Mouse (Mus musculus) intestine, embryonic 14.5 days (tissue): ENCODE measurements at regions not wholly inside any gene's neighbourhood (a gene's known extent, or its start where the extent isn't known, plus 50 kb on each side); places are given as distances from the start of the nearest gene placed in this dataset.

Experiments used
- ATAC-seq: fragments of 200-750 bp; cut with Nextera tagmentation; replicated peaks from 2 replicates; pipeline ENCODE4 v1.8.0; 2017; ENCODE audit warnings: low read depth, moderate number of reproducible peaks, moderate TSS enrichment, moderate library complexity; ENCODE audit not compliant: low FRiP score, low TSS enrichment
- DNase-seq: peaks from one replicate; pipeline ENCODE4 v3.0.0-alpha.2; 2018; ENCODE audit warnings: low spot score
- H3K27ac ChIP-seq: fragments of 300-500 bp; sonication (generic); 2 replicates; pipeline ENCODE4 v1.5.1; 2014; ENCODE audit warnings: low read depth, mild to moderate bottlenecking, control low read depth
- H3K27me3 ChIP-seq: fragments of 300-500 bp; sonication (generic); replicated peaks from 2 replicates; pipeline ENCODE4 v1.6.1; 2014; ENCODE audit warnings: low read length, control low read depth; ENCODE audit not compliant: control insufficient read depth, insufficient read depth
- H3K36me3 ChIP-seq: fragments of 300-500 bp; sonication (generic); 2 replicates; pipeline ENCODE4 v1.6.1; 2014; ENCODE audit warnings: low read length, control low read depth; ENCODE audit not compliant: control insufficient read depth, insufficient read depth
- H3K4me1 ChIP-seq: fragments of 300-500 bp; sonication (generic); replicated peaks from 2 replicates; pipeline ENCODE4 v1.6.1; 2014; ENCODE audit warnings: low read length, control low read depth, mixed read lengths; ENCODE audit not compliant: control insufficient read depth, insufficient read depth
- H3K4me2 ChIP-seq: fragments of 300-500 bp; sonication (generic); 2 replicates; pipeline ENCODE4 v1.6.1; 2014; ENCODE audit warnings: low read length
- H3K4me3 ChIP-seq: fragments of 300-500 bp; sonication (generic); 2 replicates; pipeline ENCODE4 v1.5.1; 2014; ENCODE audit warnings: low read depth, low read length, control low read depth, mixed read lengths
- H3K9ac ChIP-seq: fragments of 300-500 bp; sonication (generic); 2 replicates; pipeline ENCODE4 v1.6.1; 2014; ENCODE audit warnings: mild to moderate bottlenecking, low read length
- H3K9me3 ChIP-seq: fragments of 300-500 bp; sonication (generic); 2 replicates; pipeline ENCODE4 v1.6.1; 2016; ENCODE audit warnings: low read length, control low read depth; ENCODE audit not compliant: control insufficient read depth
- WGBS: fragments of 180-500 bp; shearing (Covaris S2); extraction: QIAGEN DNeasy Blood & Tissue Kit; methylation state at CpG from one replicate; pipeline ENCODE4 v1.1.7; 2014; 5-methylcytosine and 5-hydroxymethylcytosine counted together

DNA sequence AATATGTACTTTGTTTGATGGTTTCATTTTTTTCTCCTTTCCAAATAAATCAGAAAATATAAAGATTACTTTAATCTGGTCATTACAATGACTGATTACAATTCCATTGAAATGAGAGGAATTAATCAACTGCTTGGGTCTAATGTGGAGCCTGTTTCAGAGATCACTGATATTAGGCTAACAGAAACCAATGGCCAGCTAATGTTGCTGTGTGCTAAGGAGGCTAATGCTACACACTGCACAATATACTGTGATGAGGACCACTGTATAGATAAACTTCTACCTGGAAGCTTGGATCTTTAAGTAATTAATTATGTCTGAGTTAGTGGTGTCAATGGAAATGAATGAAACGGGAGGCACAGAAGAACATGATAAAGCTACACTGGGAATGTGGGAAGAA lies 284.6 kb upstream of the Dab2 start:
- no peaks in the 10 kb centered on the region for H3K9me3 ChIP-seq
- H3K9ac ChIP-seq, result no peak overlapping the region
- ATAC-seq, result no peak
- H3K4me1 ChIP-seq, result no peaks in the 10 kb centered on the region
- H3K4me3 ChIP-seq, result no peak overlapping the region
- no peak overlapping the region for H3K4me2 ChIP-seq
- no peaks in the 10 kb centered on the region for H3K27me3 ChIP-seq
- no peaks in the 10 kb centered on the region for H3K36me3 ChIP-seq
- DNase-seq, result no peak
- H3K27ac ChIP-seq, result no peak overlapping the region
- 70% methylated on average over 1 of the region's 1 CpGs for WGBS

DNA sequence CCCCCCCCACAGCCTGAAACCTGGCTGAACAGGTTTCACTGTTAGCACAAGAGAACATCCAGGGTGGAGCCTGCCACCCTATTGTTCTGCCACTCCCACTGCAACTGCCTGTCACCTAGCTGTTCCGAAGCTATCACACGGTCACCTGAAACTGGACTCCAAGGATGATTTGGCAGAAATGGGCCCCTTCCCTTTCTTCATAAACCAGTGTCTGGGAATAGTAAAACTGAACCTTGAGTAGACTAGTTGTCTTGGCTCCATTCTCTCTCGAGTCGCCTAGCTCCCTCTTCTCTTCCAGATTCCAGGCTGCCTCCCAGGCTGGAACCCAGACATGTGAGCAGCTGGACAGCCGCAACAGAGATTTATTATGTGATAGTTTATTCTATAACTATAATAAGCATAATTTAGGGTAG lies 282.9 kb upstream of the Dab2 start:
- H3K4me3 ChIP-seq, result no peak overlapping the region
- H3K27me3 ChIP-seq, result no peaks in the 10 kb centered on the region
- H3K9ac ChIP-seq, result no peak overlapping the region
- H3K4me1 ChIP-seq, result no peaks in the 10 kb centered on the region
- H3K4me2 ChIP-seq, result no peak overlapping the region
- ATAC-seq (no peak), DNase-seq (peak; percentile 54)
- H3K36me3 ChIP-seq, result no peaks in the 10 kb centered on the region
- 62% methylated on average over 5 of the region's 5 CpGs for whole genome bisulfite sequencing
- H3K27ac ChIP-seq, result no peak overlapping the region
- no peaks in the 10 kb centered on the region for H3K9me3 ChIP-seq

DNA sequence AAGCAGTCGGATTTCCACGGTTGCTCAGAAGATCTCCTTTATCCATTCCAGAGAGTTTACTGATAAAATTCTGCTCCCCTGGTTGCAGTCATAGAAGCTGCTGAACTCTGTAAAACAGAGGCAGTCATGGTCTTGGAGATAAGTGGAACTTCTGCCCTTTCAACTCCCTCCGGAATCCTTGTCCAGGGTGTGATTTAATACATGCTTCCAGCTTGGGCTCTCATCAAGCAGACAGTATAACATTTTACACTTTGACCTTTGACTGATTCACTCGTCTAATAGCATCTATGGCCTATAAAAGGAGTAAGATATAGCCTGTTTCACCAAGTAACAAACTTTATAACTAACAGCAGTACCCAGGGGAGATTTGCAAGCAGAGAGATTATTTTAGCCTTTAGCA lies 274.0 kb upstream of the Dab2 start:
- DNase-seq, result no peak
- ATAC-seq, result no peak
- WGBS, result 36% methylated on average over 4 of the region's 4 CpGs
- no peaks in the 10 kb centered on the region for H3K4me1 ChIP-seq
- no peak overlapping the region for H3K4me3 ChIP-seq
- H3K4me2 ChIP-seq, result no peak overlapping the region
- no peaks in the 10 kb centered on the region for H3K36me3 ChIP-seq
- no peaks in the 10 kb centered on the region for H3K27me3 ChIP-seq
- no peak overlapping the region for H3K27ac ChIP-seq
- H3K9me3 ChIP-seq, result no peaks in the 10 kb centered on the region
- no peak overlapping the region for H3K9ac ChIP-seq

DNA sequence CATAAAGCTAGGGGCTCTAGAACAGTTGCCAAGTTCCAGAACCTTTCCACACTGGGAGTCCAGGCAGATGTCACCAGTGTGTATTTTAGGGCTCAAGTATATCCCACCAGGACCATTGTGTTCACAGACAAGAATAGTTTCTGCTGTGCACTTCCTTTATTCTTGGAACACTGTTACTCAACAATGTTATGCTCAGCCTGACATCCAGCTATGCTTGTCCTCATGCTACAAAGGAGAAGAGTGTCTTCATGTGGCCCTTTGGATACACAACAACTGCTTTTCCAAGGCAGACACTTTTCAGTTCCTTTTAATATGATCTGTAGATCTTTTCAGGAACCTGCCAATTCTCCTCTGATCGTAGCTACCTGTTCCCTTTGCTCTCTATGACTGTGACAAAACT lies 270.4 kb upstream of the Dab2 start:
- Histone ChIP-seq H3K4me2 (no peak overlapping the region), H3K4me1 (no peaks in the 10 kb centered on the region), H3K4me3 (no peak overlapping the region), H3K9me3 (no peaks in the 10 kb centered on the region), H3K27me3 (no peaks in the 10 kb centered on the region), H3K36me3 (no peaks in the 10 kb centered on the region), H3K27ac (no peak overlapping the region), H3K9ac (no peak overlapping the region)
- DNase-seq (no peak), ATAC-seq (no peak)
- WGBS, result 94% methylated on average over 1 of the region's 1 CpGs

DNA sequence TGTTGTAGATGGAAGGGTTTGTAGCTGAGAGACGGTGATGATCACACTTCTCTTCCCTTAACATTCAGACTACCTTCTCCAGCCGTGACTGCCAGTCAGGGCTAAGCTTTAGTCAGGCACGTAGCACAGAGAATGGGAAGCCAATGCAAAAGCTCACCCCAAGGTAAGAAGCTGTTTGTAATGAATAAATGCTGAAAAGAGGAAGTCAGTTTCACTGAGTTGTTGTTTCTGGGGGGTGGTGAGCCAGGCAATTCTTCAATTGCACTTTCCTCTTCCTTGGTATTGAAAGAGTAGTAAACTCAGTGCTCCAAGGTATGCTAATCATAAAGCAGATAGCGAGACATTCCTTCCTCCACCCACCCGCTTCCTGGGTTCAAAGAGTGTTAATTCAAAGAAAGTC lies 269.2 kb upstream of the Dab2 start:
- no peak overlapping the region for H3K4me2 ChIP-seq
- DNase-seq, result no peak
- no peak for ATAC-seq
- no peaks in the 10 kb centered on the region for H3K4me1 ChIP-seq
- H3K27me3 ChIP-seq, result no peaks in the 10 kb centered on the region
- no peak overlapping the region for H3K9ac ChIP-seq
- no peaks in the 10 kb centered on the region for H3K36me3 ChIP-seq
- WGBS, result 67% methylated on average over 5 of the region's 5 CpGs
- H3K9me3 ChIP-seq, result no peaks in the 10 kb centered on the region
- H3K4me3 ChIP-seq, result no peak overlapping the region
- H3K27ac ChIP-seq, result no peak overlapping the region

DNA sequence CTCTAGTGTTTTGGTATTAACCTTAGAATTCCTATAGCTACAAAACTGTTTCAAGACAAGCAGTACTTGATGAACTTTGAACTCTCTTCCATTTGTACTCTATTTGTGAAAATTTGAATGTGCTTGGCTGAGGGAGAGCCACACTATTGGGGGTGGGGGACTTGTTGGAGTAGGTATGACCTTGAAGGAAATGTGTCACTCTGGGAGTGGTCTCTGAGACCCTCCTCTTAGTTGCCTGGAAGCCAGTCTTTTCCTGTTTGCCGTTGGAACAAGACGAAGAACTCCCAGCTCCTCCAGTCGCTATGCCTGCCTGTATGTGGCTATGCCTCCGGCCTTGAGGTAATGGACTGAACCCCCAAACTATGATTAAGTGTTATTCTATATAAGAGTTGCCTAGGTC lies 265.4 kb upstream of the Dab2 start:
- 86% methylated on average over 4 of the region's 4 CpGs for WGBS
- Histone ChIP-seq H3K9me3 (no peaks in the 10 kb centered on the region), H3K27ac (no peak overlapping the region), H3K36me3 (no peaks in the 10 kb centered on the region), H3K9ac (no peak overlapping the region), H3K4me3 (no peak overlapping the region), H3K4me2 (no peak overlapping the region), H3K4me1 (no peaks in the 10 kb centered on the region), H3K27me3 (no peaks in the 10 kb centered on the region)
- DNase-seq (no peak), ATAC-seq (no peak)

DNA sequence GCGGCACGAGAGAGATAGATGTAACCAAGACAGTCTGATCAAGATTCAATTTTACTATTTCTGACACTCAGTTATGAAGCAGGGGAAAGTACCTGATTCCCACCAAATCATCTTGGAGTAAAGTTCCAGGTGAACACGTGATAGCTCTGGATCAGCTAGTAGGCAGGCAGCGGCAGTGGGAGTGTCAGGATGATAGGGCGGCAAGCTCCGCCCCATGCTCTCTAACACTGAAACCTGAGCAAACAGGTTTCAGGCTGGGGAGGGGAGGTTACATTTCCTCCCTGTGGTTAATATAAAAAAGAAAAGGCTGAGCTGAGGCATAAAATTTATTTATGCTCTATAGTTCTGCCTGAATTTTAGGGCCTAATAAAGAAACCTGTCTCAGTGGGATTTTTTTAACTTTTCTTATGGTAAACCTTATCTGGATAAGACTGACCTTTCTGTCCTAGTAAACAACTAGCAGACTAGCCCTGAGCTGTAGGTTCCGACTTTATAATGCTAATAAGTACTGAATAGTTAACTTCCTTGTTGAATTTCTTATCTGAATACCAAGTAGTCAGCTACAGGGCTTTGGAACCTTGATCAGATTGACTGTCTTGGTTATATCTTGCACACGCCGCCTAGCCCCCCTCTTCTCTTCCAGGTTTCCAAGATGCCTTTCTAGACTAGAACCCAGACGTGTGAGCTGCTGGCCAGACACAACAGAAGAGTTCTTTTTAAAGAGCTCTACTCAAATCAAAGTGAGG lies 254.9 kb upstream of the Dab2 start:
- no peak for DNase-seq
- Histone ChIP-seq H3K9ac (no peak overlapping the region), H3K27me3 (no peaks in the 10 kb centered on the region), H3K4me3 (no peak overlapping the region), H3K9me3 (no peaks in the 10 kb centered on the region), H3K27ac (no peak overlapping the region), H3K4me1 (no peaks in the 10 kb centered on the region), H3K36me3 (no peaks in the 10 kb centered on the region), H3K4me2 (no peak overlapping the region)
- no peak for ATAC-seq
- WGBS, result 41% methylated on average over 10 of the region's 10 CpGs

DNA sequence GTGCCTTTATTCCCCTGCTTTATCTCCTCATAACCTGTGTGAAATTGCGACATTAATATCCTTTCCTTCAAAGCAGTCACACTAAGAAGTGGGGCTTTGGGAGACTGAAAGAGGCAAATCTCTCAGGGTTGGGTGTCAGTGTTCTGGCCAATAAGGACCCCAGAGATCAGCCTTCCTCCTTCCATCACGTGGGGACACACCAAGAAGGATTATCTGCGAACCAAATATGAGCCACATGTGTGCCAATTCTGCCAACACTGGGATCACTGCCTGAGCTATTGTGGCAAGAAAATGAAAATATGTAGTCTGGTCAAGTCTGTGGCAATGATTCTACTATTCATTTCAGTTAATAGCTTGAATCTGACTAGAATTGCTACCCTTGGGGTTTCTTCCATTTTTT lies 243.9 kb upstream of the Dab2 start:
- Histone ChIP-seq H3K27ac (no peak overlapping the region), H3K27me3 (no peaks in the 10 kb centered on the region), H3K9me3 (no peaks in the 10 kb centered on the region), H3K4me1 (no peaks in the 10 kb centered on the region), H3K4me2 (no peak overlapping the region), H3K4me3 (no peak overlapping the region), H3K36me3 (no peaks in the 10 kb centered on the region), H3K9ac (no peak overlapping the region)
- no peak for DNase-seq
- ATAC-seq, result no peak
- 81% methylated on average over 3 of the region's 3 CpGs for WGBS

DNA sequence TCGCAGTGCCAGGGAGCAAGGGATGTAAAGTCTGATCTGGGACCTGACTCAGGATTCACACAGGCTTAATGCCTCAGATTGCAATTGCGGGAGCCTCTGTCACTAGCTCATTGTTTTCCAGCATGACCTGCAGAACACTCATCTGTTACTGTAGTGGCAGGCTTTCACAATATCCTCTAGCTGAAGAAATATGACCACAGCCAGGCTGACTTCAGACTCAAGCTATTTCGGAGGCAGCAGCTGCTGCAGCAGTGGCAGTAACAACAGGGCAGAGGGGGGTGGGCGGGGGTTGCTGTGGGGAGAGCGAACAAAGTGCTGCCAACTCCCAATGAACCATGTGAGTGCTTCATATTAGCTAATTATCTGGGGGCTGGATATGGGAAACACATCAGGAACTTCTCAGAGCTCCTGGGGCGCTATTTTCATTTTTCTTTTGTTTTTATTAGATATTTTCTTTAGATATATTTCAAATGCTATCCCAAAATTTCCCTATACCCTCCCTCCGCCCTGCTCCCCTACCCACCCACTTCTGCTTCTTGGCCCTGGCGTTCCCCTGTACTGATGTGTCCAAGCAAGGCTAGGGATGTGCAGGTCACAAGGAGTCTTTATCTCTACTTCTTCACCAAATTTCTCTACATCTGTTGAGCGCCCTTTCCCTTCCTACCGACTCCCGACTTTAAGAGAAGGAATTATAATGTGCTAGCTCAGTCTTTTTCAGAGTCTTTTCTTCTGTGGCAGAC lies 242.5 kb upstream of the Dab2 start:
- H3K4me1 ChIP-seq, result no peaks in the 10 kb centered on the region
- ATAC-seq (no peak), DNase-seq (no peak)
- no peak overlapping the region for H3K9ac ChIP-seq
- H3K4me2 ChIP-seq, result no peak overlapping the region
- H3K27ac ChIP-seq, result no peak overlapping the region
- H3K36me3 ChIP-seq, result no peaks in the 10 kb centered on the region
- no peaks in the 10 kb centered on the region for H3K27me3 ChIP-seq
- WGBS, result 57% methylated on average over 11 of the region's 11 CpGs
- H3K9me3 ChIP-seq, result no peaks in the 10 kb centered on the region
- no peak overlapping the region for H3K4me3 ChIP-seq
